Mouse (Mus musculus): ENCODE measurements around the gene Gls.

- TF ChIP-seq CTCF (IDR thresholded peaks at IDR 0.05; ENCODE audit: extremely low read depth, insufficient read depth, low read length) (peak; percentile 83), POLR2A (IDR thresholded peaks at IDR 0.05; ENCODE audit: extremely low read depth, insufficient read depth, low read length) (peak; percentile 90)
Measured at GRCm38 (mm10) chr1:52113666-52114069, 119.4 kb downstream of the Gls start.

Measured in cortical plate, adult 2 months (tissue).